Mouse (Mus musculus) megakaryocyte progenitor cell, adult 5-6 weeks (primary cell): ENCODE results near the gene Armc7. TPM values are rescaled to one million over a fixed set of nuclear protein-coding genes. Genes with fewer than 3 reads are reported as not detected.
A peak's percentile ranks its signal among the peaks of the same experiment; 100 is the strongest.

Experiments used
- ATAC-seq: replicated peaks from 2 replicates; pipeline ENCODE4 v1.8.0; 2016; ENCODE audit warnings: mild to moderate bottlenecking, moderate TSS enrichment, inconsistent platforms; ENCODE audit not compliant: poor library complexity
- total RNA-seq, 2 experiments: library from RNA; stranded (forward) in 1 of 2; stranded (reverse) in 1 of 2; fragments of 157-497, 149-512 nt in 1 of 2; fragments of 200-1000 nt in 1 of 2; gene quantifications; 2 replicates each; pipeline versions ENCODE4 v1.2.3 to v1.2.4; 2015 to 2017

Gene Armc7
- total RNA-seq (2015): 4.6 and 5.5 TPM in 2 replicates
- total RNA-seq (2017): 5.1 and 9.0 TPM in 2 replicates

- ATAC-seq: peak; percentile 91
These were observed at the start of gene Armc7 for GRCm38 (mm10) chr11:115475025-115475757. Gene Armc7 (plus strand): TSS chr11:115475667.

DNA sequence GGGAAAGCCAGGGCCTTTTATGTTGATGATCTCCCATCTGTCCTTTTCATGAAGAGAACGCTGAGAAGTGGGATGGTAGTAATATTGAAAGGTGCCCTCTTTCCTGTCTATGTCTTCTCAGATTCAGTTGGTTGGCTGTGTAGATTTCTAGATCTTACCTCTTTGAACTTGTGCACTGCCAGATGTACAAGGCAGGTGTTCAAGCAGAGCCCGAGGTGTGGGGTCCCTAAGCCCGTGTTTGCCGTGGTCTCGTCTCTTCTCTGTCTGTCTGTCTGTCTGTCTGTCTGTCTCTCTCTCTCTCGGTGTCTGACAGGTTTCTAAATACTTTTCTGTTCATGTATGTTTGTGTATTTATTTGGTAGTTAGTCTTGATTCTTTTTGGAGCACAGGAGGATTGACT lies 49.8 kb upstream of the Armc7 start:
- ATAC-seq: no peak

DNA sequence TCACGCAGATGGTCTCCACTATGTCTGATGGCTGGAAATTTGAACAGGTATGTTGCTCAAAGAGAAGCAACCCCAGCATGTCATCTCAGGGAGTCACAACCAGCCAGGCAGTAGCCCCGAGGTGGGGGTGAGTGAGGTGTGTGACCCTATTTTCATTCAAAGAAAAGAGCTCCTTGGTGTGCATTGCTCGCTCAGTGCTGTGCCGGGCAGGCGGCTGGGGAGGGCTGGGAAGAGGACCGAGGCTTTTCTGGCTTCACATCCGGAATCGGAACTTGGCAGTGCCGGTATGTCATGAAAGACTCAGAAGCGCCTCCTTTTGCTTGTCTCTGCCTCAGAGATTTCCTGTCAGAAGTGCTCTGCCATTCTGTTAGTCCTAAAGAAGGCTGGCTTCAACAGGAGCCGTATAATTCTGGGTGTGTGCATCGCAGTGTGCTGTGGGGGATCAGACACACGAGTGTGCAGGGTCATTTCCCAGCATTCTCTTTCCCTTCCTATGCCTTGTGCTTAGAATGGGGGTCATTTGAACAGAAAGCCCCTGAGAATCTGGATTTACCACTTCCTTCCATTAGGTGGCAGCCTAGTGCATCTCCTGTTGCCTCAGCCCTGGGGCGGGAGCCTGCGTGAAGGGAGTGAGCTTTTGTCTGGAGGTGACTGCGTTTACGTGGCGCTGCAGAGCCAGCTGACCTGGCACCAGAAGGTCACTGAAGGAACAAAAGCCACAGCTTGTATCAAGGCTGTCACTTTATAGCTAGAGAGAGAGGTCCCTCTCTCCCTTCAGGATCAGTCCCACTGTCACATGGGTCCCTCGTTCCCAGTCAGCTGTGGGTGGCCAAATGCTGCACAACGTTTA lies 47.8 kb upstream of the Armc7 start:
- ATAC-seq: peak; percentile 99

DNA sequence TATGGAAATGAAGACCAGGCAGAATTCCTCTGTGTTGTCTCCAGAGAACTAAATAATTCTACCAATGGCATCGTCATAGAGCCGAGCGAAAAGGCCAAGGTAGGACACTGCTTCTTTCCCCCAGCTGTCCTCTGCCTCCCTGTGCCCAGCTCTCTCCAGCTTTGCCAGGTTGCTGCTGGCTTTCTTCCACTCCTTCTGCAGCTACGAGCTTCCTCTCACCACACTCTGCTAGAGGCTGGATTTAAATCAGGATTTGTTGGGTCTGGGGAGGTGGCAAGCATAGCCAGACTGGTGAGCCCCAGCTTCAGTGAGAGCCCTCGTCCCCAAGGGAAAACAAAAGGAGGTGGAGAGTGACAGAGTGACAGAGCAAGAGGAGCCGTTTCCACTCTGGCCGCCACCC lies 46.2 kb upstream of the Armc7 start:
- ATAC-seq: no peak

- no peak for ATAC-seq
These were observed 44.9 kb upstream of the Armc7 start for GRCm38 (mm10) chr11:115430561-115430960.

GRCm38 (mm10) chr11:115432814-115433213 lies 42.7 kb upstream of the Armc7 start:
- ATAC-seq: no peak

DNA sequence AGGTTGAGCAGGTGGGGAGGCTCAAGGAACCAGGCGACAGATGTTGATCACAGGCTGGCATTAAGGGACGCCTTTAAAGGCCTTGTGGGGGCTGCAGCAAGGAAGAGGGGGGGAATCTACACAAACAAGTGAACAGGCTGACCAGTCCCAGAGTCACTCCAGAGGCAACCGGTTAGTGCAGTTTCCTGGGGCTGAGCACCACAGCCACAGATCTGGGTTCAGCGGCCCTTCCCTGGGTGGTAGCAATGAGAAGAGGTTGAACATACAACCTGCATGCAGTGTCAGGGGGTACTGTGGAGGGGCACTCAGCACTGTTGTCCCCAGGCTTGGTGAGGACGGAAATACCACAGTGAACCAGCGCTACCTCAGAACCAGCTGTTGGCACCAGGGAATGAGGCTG lies 42.1 kb upstream of the Armc7 start:
- ATAC-seq: no peak

- ATAC-seq: no peak
These were observed 39.7 kb upstream of the Armc7 start for GRCm38 (mm10) chr11:115435596-115436337.

DNA sequence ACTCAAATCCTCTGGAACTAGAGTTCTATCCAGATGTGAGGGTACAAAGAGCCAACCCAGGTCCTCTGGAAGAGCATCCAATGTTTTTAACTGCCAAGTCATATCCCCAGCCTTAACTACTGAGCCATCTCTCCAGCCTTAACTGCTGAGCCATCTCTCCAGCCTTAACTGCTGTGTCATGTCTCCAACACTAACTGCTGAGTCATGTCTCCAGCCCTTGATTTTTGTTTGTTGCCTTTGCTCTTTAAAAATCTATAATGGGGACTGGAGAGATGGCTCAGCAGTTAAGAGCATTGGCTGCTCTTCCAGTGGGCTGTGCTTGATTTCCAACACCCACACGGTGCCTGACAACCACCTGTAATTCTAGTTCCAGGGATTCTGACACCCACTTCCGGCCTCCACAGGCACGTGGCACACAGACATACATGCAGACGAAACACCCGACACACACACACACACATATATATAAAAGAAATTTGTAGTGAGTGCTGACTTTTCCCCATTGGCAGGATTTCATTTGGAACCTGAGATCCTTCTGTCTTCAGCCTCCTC lies 37.8 kb upstream of the Armc7 start:
- 0 out of 2 replicates have a peak, but pooled peaks have one; percentile 14 for ATAC-seq

GRCm38 (mm10) chr11:115439326-115439725 lies 36.1 kb upstream of the Armc7 start:
- ATAC-seq: no peak

GRCm38 (mm10) chr11:115439906-115440595 lies 35.4 kb upstream of the Armc7 start, which contains the start of gene Trim80:
Gene Trim80 (plus strand): TSS chr11:115440545.
- no peak for ATAC-seq

- no peak for ATAC-seq
These were observed 34.0 kb upstream of the Armc7 start for GRCm38 (mm10) chr11:115441417-115441816.

DNA sequence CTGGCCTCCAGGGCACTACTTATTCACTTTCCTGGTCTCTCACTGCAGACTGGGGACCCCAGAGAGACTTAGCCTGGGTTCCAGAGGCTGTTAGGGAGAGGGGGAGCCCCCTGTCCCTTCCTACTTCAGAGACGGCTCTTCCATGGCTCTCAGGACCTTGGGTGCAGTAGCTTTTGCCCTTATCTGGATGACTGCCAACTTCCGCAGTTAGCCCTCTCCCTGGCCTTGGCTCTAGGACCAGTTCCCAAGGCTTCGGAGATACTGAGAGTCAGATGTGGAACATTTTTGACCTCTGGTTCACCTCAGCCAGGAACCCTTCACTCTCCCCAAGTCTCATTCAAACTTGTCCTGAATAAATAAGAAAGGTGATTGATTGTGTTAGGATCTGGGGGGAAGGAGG lies 28.6 kb upstream of the Armc7 start:
- no peak for ATAC-seq

DNA sequence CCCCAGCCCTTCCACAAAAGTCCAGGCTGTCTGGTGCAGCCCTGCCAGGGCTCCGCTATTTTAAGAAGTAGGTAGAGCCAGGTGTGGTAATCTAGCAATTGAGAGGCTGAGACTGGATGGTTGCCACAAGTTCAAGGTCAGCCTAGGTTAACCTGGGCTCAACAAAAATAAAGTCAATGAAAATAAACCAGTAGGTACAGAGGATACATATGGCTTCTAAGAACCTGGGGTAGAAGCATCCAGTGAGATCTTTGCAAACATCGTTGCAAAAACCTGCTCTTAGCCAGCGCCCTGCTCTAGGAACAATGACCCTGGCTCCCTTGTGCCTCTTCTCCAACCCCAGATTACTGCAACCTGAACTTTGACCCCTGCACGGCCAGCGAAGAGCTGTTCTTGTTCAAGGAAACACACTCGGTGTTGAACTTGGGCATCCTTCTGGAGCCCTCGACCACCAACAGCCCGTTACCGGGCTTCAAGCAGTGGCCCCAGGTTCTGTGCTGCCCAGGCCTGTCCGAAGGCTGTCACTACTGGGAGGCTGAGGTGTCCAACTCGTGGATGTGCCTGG lies 28.1 kb upstream of the Armc7 start:
- ATAC-seq: no peak

GRCm38 (mm10) chr11:115448075-115448474 lies 27.4 kb upstream of the Armc7 start:
- ATAC-seq: no peak

GRCm38 (mm10) chr11:115448998-115449397 lies 26.5 kb upstream of the Armc7 start:
- no peak for ATAC-seq

- ATAC-seq: no peak
These were observed 25.3 kb upstream of the Armc7 start for GRCm38 (mm10) chr11:115450176-115450575.

- peak; percentile 23 for ATAC-seq
These were observed 23.7 kb upstream of the Armc7 start for GRCm38 (mm10) chr11:115451781-115452241.

- peak; percentile 31 for ATAC-seq
These were observed 23.1 kb upstream of the Armc7 start for GRCm38 (mm10) chr11:115452281-115452860.

- ATAC-seq: no peak
These were observed 22.2 kb upstream of the Armc7 start for GRCm38 (mm10) chr11:115453306-115453705.
